Mouse (Mus musculus) kidney, embryonic 16.5 days (tissue): ENCODE measurements around the gene Hist1h2bh. TPM values are rescaled to one million over a fixed set of nuclear protein-coding genes. Genes with fewer than 3 reads are reported as not detected.
"Not testable (repeated sequence)": the region's sequence is repeated elsewhere in the genome, so short reads cannot be mapped to it uniquely, and the experiment has no call there.

Experiments
- ATAC-seq: fragments of 200-750 bp; cut with Nextera tagmentation; 2 replicates; pipeline ENCODE4 v1.8.0; 2017; ENCODE audit warnings: moderate TSS enrichment; ENCODE audit not compliant: low FRiP score, low TSS enrichment
- H3K27ac ChIP-seq: fragments of 300-500 bp; sonication (generic); 2 replicates; pipeline ENCODE4 v1.5.1; 2014; ENCODE audit warnings: low read length
- H3K27me3 ChIP-seq: fragments of 300-500 bp; sonication (generic); 2 replicates; pipeline ENCODE4 v1.6.1; 2014; ENCODE audit warnings: low read length, control low read depth, mixed read lengths; ENCODE audit not compliant: insufficient read depth
- H3K36me3 ChIP-seq: fragments of 300-500 bp; sonication (generic); 2 replicates; pipeline ENCODE4 v1.6.1; 2014; ENCODE audit warnings: low read length, control low read depth, mixed read lengths; ENCODE audit not compliant: insufficient read depth
- H3K4me1 ChIP-seq: fragments of 300-500 bp; sonication (generic); 2 replicates; pipeline ENCODE4 v1.6.1; 2014; ENCODE audit warnings: low read length, control low read depth, mixed read lengths; ENCODE audit not compliant: insufficient read depth
- H3K4me2 ChIP-seq: fragments of 300-500 bp; sonication (generic); replicated peaks from 2 replicates; pipeline ENCODE4 v1.6.1; 2014; ENCODE audit warnings: low read depth, low read length
- H3K4me3 ChIP-seq: fragments of 300-500 bp; sonication (generic); 2 replicates; pipeline ENCODE4 v1.5.1; 2014; ENCODE audit warnings: mild to moderate bottlenecking, low read length
- H3K9ac ChIP-seq: fragments of 300-500 bp; sonication (generic); replicated peaks from 2 replicates; pipeline ENCODE4 v1.6.1; 2014; ENCODE audit warnings: low read length
- H3K9me3 ChIP-seq: fragments of 300-500 bp; sonication (generic); 2 replicates; pipeline ENCODE4 v1.6.1; 2016; ENCODE audit warnings: low read length, control low read depth
- WGBS: fragments of 180-500 bp; shearing (Covaris S2); extraction: QIAGEN DNeasy Blood & Tissue Kit; methylation state at CpG from one replicate; pipeline ENCODE4 v1.1.7; 2014; 5-methylcytosine and 5-hydroxymethylcytosine counted together
- polyA plus RNA-seq: library from polyadenylated mRNA; unstranded; fragments of >200 nt; fragmentation: Nextera tagmentation; extraction: Ambion mirVana; gene quantifications from 2 replicates; pipeline ENCODE4 v1.2.1, GENCODE M21; 2015

Hist1h2bh gene
- polyA plus RNA-seq, 1 experiment from 2014 or later, result 0.64 TPM

DNA sequence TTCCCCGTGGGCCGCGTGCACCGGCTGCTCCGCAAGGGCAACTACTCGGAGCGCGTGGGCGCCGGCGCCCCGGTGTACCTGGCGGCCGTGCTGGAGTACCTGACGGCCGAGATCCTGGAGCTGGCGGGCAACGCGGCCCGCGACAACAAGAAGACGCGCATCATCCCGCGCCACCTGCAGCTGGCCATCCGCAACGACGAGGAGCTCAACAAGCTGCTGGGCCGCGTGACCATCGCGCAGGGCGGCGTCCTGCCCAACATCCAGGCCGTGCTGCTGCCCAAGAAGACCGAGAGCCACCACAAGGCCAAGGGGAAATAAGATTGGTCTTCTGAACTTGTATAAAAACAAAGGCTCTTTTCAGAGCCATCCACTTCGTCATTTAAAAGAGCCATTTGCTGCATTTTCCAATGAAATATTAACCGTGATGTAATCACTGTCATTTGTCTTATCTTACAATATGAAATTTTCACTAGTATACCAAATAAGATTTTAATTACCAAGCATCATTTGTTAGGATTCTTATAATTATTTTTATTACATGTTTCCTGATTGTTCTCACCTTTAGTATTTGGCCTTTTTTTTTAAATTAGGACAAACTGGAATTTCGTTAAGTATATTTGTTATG is 31.5 kb upstream of the Hist1h2bh start:
- H3K4me1 ChIP-seq, result peaks cover 20% of the 10 kb centered on the region
- H3K4me2 ChIP-seq, result peak overlapping the region; percentile 51
- H3K9me3 ChIP-seq, ATAC-seq, H3K36me3 ChIP-seq, H3K27me3 ChIP-seq: not testable (repeated sequence)
- H3K4me3 ChIP-seq, result peak overlapping the region; percentile 57
- 0 out of 2 replicates have a peak overlapping the region, but pooled peaks have one; percentile 53 for H3K9ac ChIP-seq
- under 1% methylated on average over 5 of the region's 39 CpGs for WGBS
- H3K27ac ChIP-seq, result peak overlapping the region; percentile 89

DNA sequence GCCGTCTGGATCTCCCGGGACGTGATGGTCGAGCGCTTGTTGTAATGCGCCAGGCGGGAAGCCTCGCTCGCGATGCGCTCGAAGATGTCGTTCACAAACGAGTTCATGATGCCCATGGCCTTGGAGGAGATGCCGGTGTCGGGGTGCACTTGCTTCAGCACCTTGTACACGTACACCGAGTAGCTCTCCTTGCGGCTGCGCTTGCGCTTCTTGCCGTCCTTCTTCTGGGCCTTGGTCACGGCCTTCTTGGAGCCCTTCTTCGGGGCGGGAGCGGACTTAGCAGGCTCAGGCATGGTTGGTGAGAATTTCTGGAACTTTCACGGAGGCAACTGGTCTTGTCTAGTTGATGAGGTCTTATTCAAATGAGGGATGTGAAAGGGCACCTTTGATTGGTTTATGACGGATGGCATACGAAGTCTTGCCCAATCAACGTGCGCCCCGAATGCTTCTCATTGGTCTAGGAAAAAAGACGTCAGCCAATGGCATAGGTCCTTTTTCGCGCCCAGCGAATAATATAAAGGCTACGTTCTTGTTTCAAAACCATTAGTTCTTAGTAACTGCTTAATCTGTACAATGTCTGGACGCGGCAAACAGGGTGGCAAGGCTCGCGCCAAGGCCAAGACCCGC is 30.8 kb upstream of the Hist1h2bh start, which contains the start of the genes Hist1h2bf and Hist1h2ad:
Gene Hist1h2bf, minus strand, starts transcription at position 299 of the 627 bp plus-strand sequence.
Gene Hist1h2ad, plus strand, starts transcription at position 484 of the 627 bp plus-strand sequence.
- Histone ChIP-seq H3K4me2 (peak within 1 kb of the TSS; percentile 78), H3K27ac (peak within 1 kb of the TSS; percentile 97), H3K4me3 (peak within 1 kb of the TSS; percentile 57), H3K9ac (peak within 1 kb of the TSS; percentile 80), H3K4me1 (peaks cover 22% of the 10 kb centered on the region)
- H3K27me3 ChIP-seq, H3K36me3 ChIP-seq, H3K9me3 ChIP-seq: not testable (repeated sequence)
- under 1% methylated on average over 23 of the region's 42 CpGs for WGBS
- peak; percentile 92 for ATAC-seq

- Histone ChIP-seq H3K4me3 (peak overlapping the region; percentile 57), H3K27ac (peak overlapping the region; percentile 97), H3K4me2 (peak overlapping the region; percentile 78), H3K9ac (peak overlapping the region; percentile 80), H3K4me1 (peaks cover 22% of the 10 kb centered on the region)
- 5% methylated on average over 17 of the region's 20 CpGs for WGBS
- not testable (repeated sequence) for H3K36me3 ChIP-seq, ATAC-seq, H3K9me3 ChIP-seq, H3K27me3 ChIP-seq
These were observed 30.1 kb upstream of the Hist1h2bh start for GRCm38 (mm10) chr13:23573034-23573897.

GRCm38 (mm10) chr13:23572218-23573033 is 29.2 kb upstream of the Hist1h2bh start:
- WGBS, result 18% methylated on average over 2 of the region's 2 CpGs
- Histone ChIP-seq H3K4me2 (peak overlapping the region; percentile 78), H3K9me3 (no peaks in the 10 kb centered on the region), H3K27me3 (no peaks in the 10 kb centered on the region), H3K9ac (peak overlapping the region; percentile 80), H3K4me1 (peaks cover 22% of the 10 kb centered on the region), H3K4me3 (peak overlapping the region; percentile 57), H3K27ac (peak overlapping the region; percentile 97), H3K36me3 (no peaks in the 10 kb centered on the region)
- ATAC-seq, result no peak

DNA sequence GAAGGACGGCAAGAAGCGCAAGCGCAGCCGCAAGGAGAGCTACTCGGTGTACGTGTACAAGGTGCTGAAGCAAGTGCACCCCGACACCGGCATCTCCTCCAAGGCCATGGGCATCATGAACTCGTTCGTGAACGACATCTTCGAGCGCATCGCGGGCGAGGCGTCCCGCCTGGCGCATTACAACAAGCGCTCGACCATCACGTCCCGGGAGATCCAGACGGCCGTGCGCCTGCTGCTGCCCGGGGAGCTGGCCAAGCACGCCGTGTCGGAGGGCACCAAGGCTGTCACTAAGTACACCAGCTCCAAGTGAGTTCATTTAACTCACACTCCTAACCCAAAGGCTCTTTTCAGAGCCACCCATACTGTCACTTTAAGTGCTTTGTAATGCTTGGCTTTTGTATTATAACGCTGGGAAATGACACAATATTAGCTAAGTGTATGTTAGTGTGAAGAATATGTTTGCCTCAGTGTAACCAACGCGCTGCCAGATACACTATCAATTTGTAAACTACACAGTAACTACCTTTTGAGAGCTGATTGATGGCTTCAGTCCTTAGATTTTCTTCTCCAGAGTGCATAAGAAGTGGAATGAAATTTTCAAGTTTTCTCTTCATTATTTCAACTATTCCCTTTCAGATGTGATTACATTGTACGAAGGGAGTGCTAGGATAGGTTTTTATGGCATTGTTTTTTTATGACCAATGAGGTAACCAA is 28.5 kb upstream of the Hist1h2bh start:
- under 1% methylated on average over 8 of the region's 34 CpGs for WGBS
- peak overlapping the region; percentile 97 for H3K27ac ChIP-seq
- H3K27me3 ChIP-seq, H3K36me3 ChIP-seq, ATAC-seq, H3K9me3 ChIP-seq: not testable (repeated sequence)
- peak overlapping the region; percentile 57 for H3K4me3 ChIP-seq
- peaks cover 15% of the 10 kb centered on the region for H3K4me1 ChIP-seq
- peak overlapping the region; percentile 78 for H3K4me2 ChIP-seq
- H3K9ac ChIP-seq, result peak overlapping the region; percentile 75

DNA sequence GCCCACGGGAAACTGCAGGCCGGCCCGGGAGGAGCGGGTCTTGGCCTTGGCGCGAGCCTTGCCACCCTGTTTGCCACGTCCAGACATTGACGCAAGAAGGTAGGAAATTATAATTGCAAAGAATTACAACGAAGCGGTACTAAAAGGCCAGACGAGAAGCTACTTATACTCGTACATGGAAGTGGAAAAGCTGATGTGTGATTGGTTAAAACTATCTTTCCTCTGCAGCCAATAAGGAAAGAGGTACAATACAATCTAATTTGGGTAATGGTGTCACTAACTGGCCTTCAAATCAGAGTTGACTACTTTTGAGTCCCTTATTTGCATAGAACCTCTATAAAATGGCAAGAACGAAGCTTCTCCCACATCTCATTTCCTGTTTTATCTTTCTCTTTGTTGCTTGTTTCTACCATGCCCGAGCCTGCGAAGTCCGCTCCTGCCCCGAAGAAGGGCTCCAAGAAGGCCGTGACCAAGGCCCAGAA is 27.9 kb upstream of the Hist1h2bh start, which contains the start of the genes Hist1h2ae and Hist1h2bg:
Gene Hist1h2ae, minus strand, starts transcription at position 199 of the 482 bp plus-strand sequence.
Gene Hist1h2bg, plus strand, starts transcription at position 375 of the 482 bp plus-strand sequence.
- peaks cover 10% of the 10 kb centered on the region for H3K4me1 ChIP-seq
- no peaks in the 10 kb centered on the region for H3K36me3 ChIP-seq
- H3K27ac ChIP-seq, result peak within 1 kb of the TSS; percentile 97
- peak within 1 kb of the TSS; percentile 57 for H3K4me3 ChIP-seq
- no peaks in the 10 kb centered on the region for H3K9me3 ChIP-seq
- H3K4me2 ChIP-seq, result peak within 1 kb of the TSS; percentile 78
- H3K27me3 ChIP-seq, result no peaks in the 10 kb centered on the region
- H3K9ac ChIP-seq, result peak within 1 kb of the TSS; percentile 75
- WGBS, result 0% methylated on average over 18 of the region's 18 CpGs
- ATAC-seq, result peak; percentile 91

DNA sequence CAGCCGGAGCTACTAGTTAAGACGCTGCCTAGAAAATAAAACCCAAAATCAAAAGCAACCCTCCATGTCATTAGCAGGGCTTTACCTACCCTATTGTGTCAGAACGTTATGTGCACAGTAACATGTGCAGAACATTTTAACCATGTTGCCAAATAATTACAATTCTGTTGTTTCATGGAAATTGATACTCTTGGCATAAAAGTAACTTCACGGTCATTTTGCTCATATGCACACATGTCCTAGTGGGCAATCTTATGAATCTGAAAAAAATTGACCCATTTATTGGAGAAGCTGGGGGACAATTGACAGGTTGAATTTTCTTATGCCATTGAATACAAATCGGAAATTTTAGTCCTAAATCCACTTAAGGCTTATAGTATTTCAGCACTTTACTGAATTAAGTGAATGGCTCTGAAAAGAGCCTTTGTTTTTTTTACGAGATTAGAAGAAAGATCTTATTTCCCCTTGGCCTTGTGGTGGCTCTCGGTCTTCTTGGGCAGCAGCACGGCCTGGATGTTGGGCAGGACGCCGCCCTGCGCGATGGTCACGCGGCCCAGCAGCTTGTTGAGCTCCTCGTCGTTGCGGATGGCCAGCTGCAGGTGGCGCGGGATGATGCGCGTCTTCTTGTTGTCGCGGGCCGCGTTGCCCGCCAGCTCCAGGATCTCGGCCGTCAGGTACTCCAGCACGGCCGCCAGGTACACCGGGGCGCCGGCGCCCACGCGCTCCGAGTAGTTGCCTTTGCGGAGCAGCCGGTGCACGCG is 27.2 kb upstream of the Hist1h2bh start:
- WGBS, result under 1% methylated on average over 20 of the region's 41 CpGs
- H3K9me3 ChIP-seq, H3K27me3 ChIP-seq, H3K4me1 ChIP-seq, ATAC-seq, H3K36me3 ChIP-seq: not testable (repeated sequence)
- peak overlapping the region; percentile 97 for H3K27ac ChIP-seq
- peak overlapping the region; percentile 57 for H3K4me3 ChIP-seq
- H3K4me2 ChIP-seq, result peak overlapping the region; percentile 54
- H3K9ac ChIP-seq, result peak overlapping the region; percentile 61

- peak overlapping the region; percentile 100 for H3K27ac ChIP-seq
- no peak overlapping the region for H3K4me3 ChIP-seq
- no peak overlapping the region for H3K4me2 ChIP-seq
- H3K36me3 ChIP-seq, result no peaks in the 10 kb centered on the region
- peaks cover under 1% of the 10 kb centered on the region; the same call in 1 of the 2 replicates for H3K4me1 ChIP-seq
- no peak overlapping the region for H3K9ac ChIP-seq
- H3K9me3 ChIP-seq, result no peaks in the 10 kb centered on the region
- no peaks in the 10 kb centered on the region for H3K27me3 ChIP-seq
- 72% methylated on average over 2 of the region's 2 CpGs for WGBS
- no peak for ATAC-seq
These were observed 21.3 kb upstream of the Hist1h2bh start for GRCm38 (mm10) chr13:23564482-23564881.
